Mouse (Mus musculus) MEL (cell line): ENCODE results near the gene Gm43064. TPM values are rescaled to one million over a fixed set of nuclear protein-coding genes. Genes with fewer than 3 reads are reported as not detected.

Experiments used
- DNase-seq: peaks from one replicate; pipeline ENCODE4 v3.0.0; 2011; ENCODE audit warnings: low read depth, low spot score
- H3K27ac ChIP-seq: 2 replicates; pipeline ENCODE4 v1.5.1; 2012; ENCODE audit warnings: low read depth, mild to moderate bottlenecking, control low read depth, low read length, moderate library complexity; ENCODE audit not compliant: control insufficient read depth
- H3K27me3 ChIP-seq, 2 experiments: fragments of 150-350 bp in 1 of 2; sonication (generic) in 1 of 2; 2 replicates each; pipeline ENCODE4 v1.6.1; 2012; ENCODE audit warnings: low read length in 2 of 2, mild to moderate bottlenecking in 2 of 2, improper control_type of control experiment in 1 of 2, moderate library complexity in 1 of 2; ENCODE audit not compliant: insufficient read depth in 2 of 2, control insufficient read depth in 1 of 2
- H3K36me3 ChIP-seq, 2 experiments: 2 replicates each; pipeline ENCODE4 v1.6.1; 2012 to 2014; ENCODE audit warnings: low read length in 2 of 2, improper control_type of control experiment in 1 of 2, inconsistent platforms in 1 of 2, mild to moderate bottlenecking in 1 of 2; ENCODE audit not compliant: insufficient read depth in 2 of 2, control insufficient read depth in 1 of 2
- H3K4me1 ChIP-seq, 2 experiments: fragments of 150-350 bp in 1 of 2; sonication (generic) in 1 of 2; 2 replicates each; pipeline ENCODE4 v1.6.1; 2012; ENCODE audit warnings: low read length in 2 of 2, improper control_type of control experiment in 1 of 2, mild to moderate bottlenecking in 1 of 2; ENCODE audit not compliant: insufficient read depth in 2 of 2, control insufficient read depth in 1 of 2
- H3K4me3 ChIP-seq, 2 experiments: fragments of 150-350 bp in 1 of 2; sonication (generic) in 1 of 2; 2 replicates each; pipeline ENCODE4 v1.5.1; 2012; ENCODE audit warnings: low read depth in 2 of 2, low read length in 2 of 2, mild to moderate bottlenecking in 2 of 2, moderate library complexity in 2 of 2, control low read depth in 1 of 2, improper control_type of control experiment in 1 of 2; ENCODE audit not compliant: control insufficient read depth in 1 of 2, insufficient read depth in 1 of 2
- H3K79me2 ChIP-seq: 2 replicates; pipeline ENCODE4 v1.6.1; 2012; ENCODE audit warnings: mild to moderate bottlenecking, low read length, moderate library complexity; ENCODE audit not compliant: control insufficient read depth, poor library complexity, insufficient read depth
- H3K9ac ChIP-seq: 2 replicates; pipeline ENCODE4 v1.6.1; 2012; ENCODE audit warnings: low read depth, mild to moderate bottlenecking, control low read depth, low read length, moderate library complexity; ENCODE audit not compliant: control insufficient read depth, poor library complexity, severe bottlenecking
- H3K9me3 ChIP-seq: fragments of 150-350 bp; sonication (generic); replicated peaks from 2 replicates; pipeline ENCODE4 v1.6.1; 2012; ENCODE audit warnings: mild to moderate bottlenecking, low read length, improper control_type of control experiment, moderate library complexity; ENCODE audit not compliant: insufficient read depth
- CHD1 ChIP-seq: IDR thresholded peaks from 2 replicates; pipeline ENCODE4 v1.6.1; 2012; ENCODE audit warnings: low read depth, mild to moderate bottlenecking, inconsistent platforms, low read length, improper control_type of control experiment
- CTCF ChIP-seq, 3 experiments: IDR thresholded peaks in 2 of 3; conservative IDR thresholded peaks in 1 of 3; 2 replicates each; pipeline ENCODE4 v1.5.1; 2011 to 2012; ENCODE audit warnings: low read length in 3 of 3, low read depth in 2 of 3, mild to moderate bottlenecking in 2 of 3, improper control_type of control experiment in 1 of 3, inconsistent platforms in 1 of 3, mixed read lengths in 1 of 3, moderate library complexity in 1 of 3; ENCODE audit not compliant: control insufficient read depth in 1 of 3, insufficient read depth in 1 of 3, poor library complexity in 1 of 3, severe bottlenecking in 1 of 3
- E2F4 ChIP-seq: IDR thresholded peaks from 2 replicates; pipeline ENCODE4 v1.6.1; 2011; ENCODE audit warnings: low read depth, low read length, improper control_type of control experiment, borderline replicate concordance
- EP300 ChIP-seq, 2 experiments: IDR thresholded peaks; 2 replicates each; pipeline ENCODE4 v1.6.1; 2011; ENCODE audit warnings: improper control_type of control experiment in 2 of 2, low read length in 2 of 2, low read depth in 1 of 2, mild to moderate bottlenecking in 1 of 2
- ETS1 ChIP-seq: IDR thresholded peaks from 2 replicates; pipeline ENCODE4 v1.6.1; 2012; ENCODE audit warnings: low read depth, mild to moderate bottlenecking, inconsistent platforms, low read length, improper control_type of control experiment, moderate library complexity
- GABPA ChIP-seq: IDR thresholded peaks from 2 replicates; pipeline ENCODE4 v1.6.1; 2012; ENCODE audit warnings: low read depth, mild to moderate bottlenecking, inconsistent platforms, low read length, improper control_type of control experiment, moderate library complexity
- GATA1 ChIP-seq: IDR thresholded peaks from 2 replicates; pipeline ENCODE4 v1.6.1; 2011; ENCODE audit warnings: low read depth, low read length, improper control_type of control experiment
- JUND ChIP-seq: IDR thresholded peaks from 2 replicates; pipeline ENCODE4 v1.6.1; 2011; ENCODE audit warnings: low read depth, mild to moderate bottlenecking, improper control_type of control experiment, low read length
- MAFK ChIP-seq: IDR thresholded peaks from 2 replicates; pipeline ENCODE4 v1.6.1; 2011; ENCODE audit warnings: low read depth, mild to moderate bottlenecking, low read length, improper control_type of control experiment, borderline replicate concordance
- MEF2A ChIP-seq: IDR thresholded peaks from 2 replicates; pipeline ENCODE4 v1.6.1; 2014; ENCODE audit warnings: low read depth, mild to moderate bottlenecking, inconsistent platforms, low read length, improper control_type of control experiment; ENCODE audit not compliant: poor library complexity, insufficient replicate concordance, severe bottlenecking; ENCODE audit errors: extremely low read depth
- MXI1 ChIP-seq: IDR thresholded peaks from 2 replicates; pipeline ENCODE4 v1.6.1; 2011; ENCODE audit warnings: mild to moderate bottlenecking, low read depth, low read length, improper control_type of control experiment
- MYC ChIP-seq: IDR thresholded peaks from 2 replicates; pipeline ENCODE4 v1.6.1; 2011; ENCODE audit warnings: low read depth, mild to moderate bottlenecking, low read length, improper control_type of control experiment, moderate library complexity
- NRF1 ChIP-seq: IDR thresholded peaks from 2 replicates; pipeline ENCODE4 v1.6.1; 2014; ENCODE audit warnings: low read depth, mild to moderate bottlenecking, inconsistent platforms, low read length, improper control_type of control experiment, moderate library complexity; ENCODE audit not compliant: poor library complexity, insufficient read depth, severe bottlenecking
- POLR2A ChIP-seq, 2 experiments: IDR thresholded peaks; 2 replicates each; pipeline ENCODE4 v1.6.1; 2011 to 2012; ENCODE audit warnings: low read length in 2 of 2, mild to moderate bottlenecking in 2 of 2, control low read depth in 1 of 2, improper control_type of control experiment in 1 of 2, low read depth in 1 of 2, moderate library complexity in 1 of 2; ENCODE audit not compliant: control insufficient read depth in 1 of 2, insufficient read depth in 1 of 2, poor library complexity in 1 of 2
- POLR2AphosphoS2 ChIP-seq: IDR thresholded peaks from 2 replicates; pipeline ENCODE4 v1.6.1; 2011; ENCODE audit warnings: low read length, improper control_type of control experiment
- POLR2AphosphoS5 ChIP-seq: IDR thresholded peaks from 2 replicates; pipeline ENCODE4 v1.6.1; 2012; ENCODE audit warnings: low read depth, borderline replicate concordance, mild to moderate bottlenecking, inconsistent platforms, low read length, moderate library complexity, mixed read lengths
- RAD21 ChIP-seq: IDR thresholded peaks from 2 replicates; pipeline ENCODE4 v1.6.1; 2011; ENCODE audit warnings: mild to moderate bottlenecking, low read depth, low read length, improper control_type of control experiment
- SIN3A ChIP-seq: IDR thresholded peaks from 2 replicates; pipeline ENCODE4 v1.6.1; 2012; ENCODE audit warnings: low read length, improper control_type of control experiment, inconsistent platforms
- TAL1 ChIP-seq: IDR thresholded peaks from 2 replicates; pipeline ENCODE4 v1.6.1; 2012; ENCODE audit warnings: mild to moderate bottlenecking, inconsistent platforms, low read length, moderate library complexity, mixed read lengths
- TCF12 ChIP-seq: IDR thresholded peaks from 2 replicates; pipeline ENCODE4 v1.6.1; 2014; ENCODE audit warnings: low read depth, mild to moderate bottlenecking, inconsistent platforms, low read length, improper control_type of control experiment, moderate library complexity
- USF1 ChIP-seq: IDR thresholded peaks from 2 replicates; pipeline ENCODE4 v1.6.1; 2014; ENCODE audit warnings: low read depth, mild to moderate bottlenecking, inconsistent platforms, low read length, improper control_type of control experiment, moderate library complexity
- ZC3H11A ChIP-seq: IDR thresholded peaks from 2 replicates; pipeline ENCODE4 v1.6.1; 2012; ENCODE audit warnings: low read depth, mild to moderate bottlenecking, inconsistent platforms, low read length, improper control_type of control experiment
- ZKSCAN1 ChIP-seq: IDR thresholded peaks from 2 replicates; pipeline ENCODE4 v1.6.1; 2012; ENCODE audit warnings: low read depth, mild to moderate bottlenecking, inconsistent platforms, low read length, improper control_type of control experiment, moderate library complexity
- ZMIZ1 ChIP-seq: IDR thresholded peaks from 2 replicates; pipeline ENCODE4 v1.6.1; 2012; ENCODE audit warnings: low read depth, mild to moderate bottlenecking, inconsistent platforms, low read length, improper control_type of control experiment, moderate library complexity
- polyA plus RNA-seq, 2 experiments: library from polyadenylated mRNA; stranded (reverse) in 1 of 2; unstranded in 1 of 2; fragments of >175 nt in 1 of 2; fragments of >200 nt in 1 of 2; gene quantifications; 2 replicates each; pipeline versions ENCODE4 v1.2.1 to v1.2.4; 2012; ENCODE audit warnings: low replicate concordance in 2 of 2, low read depth in 1 of 2; ENCODE audit not compliant: insufficient read length in 2 of 2, insufficient read depth in 1 of 2, missing spikeins in 1 of 2
- total RNA-seq: library from RNA; depleted of rRNA; stranded (reverse); fragments of 300-350 nt; gene quantifications from 2 replicates; pipeline ENCODE4 v1.2.3, GENCODE M21; 2012

The Gm43064 gene
- total and polyA plus RNA-seq, 3 experiments, result 0.14 to 0.50 TPM; not detected in 1

- TF ChIP-seq CTCF (IDR thresholded peaks at IDR 0.05 in 2 of 3, conservative IDR thresholded peaks at IDR 0.05 in 1 of 3; ENCODE audit: control insufficient read depth in 1 of 3, insufficient read depth in 1 of 3, low read depth in 2 of 3, low read length in 3 of 3, poor library complexity in 1 of 3, severe bottlenecking in 1 of 3) (no peak), EP300 (IDR thresholded peaks at IDR 0.05; ENCODE audit: low read depth in 1 of 2, low read length in 2 of 2) (no peak)
- Histone ChIP-seq H3K27me3 (no peaks in the 10 kb centered on the region), H3K27ac (no peak overlapping the region), H3K9ac (no peak overlapping the region), H3K36me3 (peaks cover 0 to 15% of the 10 kb centered on the region in 2 experiments; a peak in 2 of 4 replicates), H3K79me2 (no peaks in the 10 kb centered on the region), H3K4me3 (no peak overlapping the region), H3K9me3 (no peaks in the 10 kb centered on the region), H3K4me1 (peaks cover 6 to 10% of the 10 kb centered on the region in 2 experiments)
- DNase-seq, result no peak
Observed at GRCm38 (mm10) chr3:103835951-103836310, 26.6 kb downstream of the Gm43064 start.

GRCm38 (mm10) chr3:103836453-103836852 is 27.1 kb downstream of the Gm43064 start:
- no peak overlapping the region for H3K9ac ChIP-seq

DNA sequence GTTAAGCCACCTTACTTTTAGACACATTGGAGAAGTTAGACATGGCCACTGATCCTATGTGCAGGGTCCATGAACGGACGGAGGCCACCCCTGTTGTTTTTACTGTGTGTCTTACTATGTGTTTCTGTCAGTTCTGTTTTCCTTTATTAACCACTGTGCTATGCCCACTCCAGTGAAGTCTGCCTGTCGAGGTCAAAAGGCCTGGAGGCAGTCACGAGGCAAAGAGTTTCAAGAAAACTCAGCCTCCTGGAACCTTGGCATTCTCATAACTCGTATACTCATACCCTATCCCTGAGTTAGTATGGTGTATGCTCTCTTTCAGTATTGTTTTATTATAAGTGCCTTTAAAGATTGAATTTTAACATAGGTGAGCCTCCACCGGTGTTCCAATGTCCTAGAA is 30.3 kb downstream of the Gm43064 start:
- Histone ChIP-seq H3K9me3 (no peaks in the 10 kb centered on the region), H3K9ac (no peak overlapping the region), H3K4me3 (no peak overlapping the region), H3K27ac (no peak overlapping the region), H3K36me3 (no peaks in the 10 kb centered on the region), H3K4me1 (no peaks in the 10 kb centered on the region), H3K79me2 (no peaks in the 10 kb centered on the region), H3K27me3 (no peaks in the 10 kb centered on the region)
- no peak for DNase-seq
- TF ChIP-seq MYC, result no peak
- TF ChIP-seq EP300 (IDR thresholded peaks at IDR 0.05; ENCODE audit: low read depth in 1 of 2, low read length in 2 of 2), result no peak
- no peak for TF ChIP-seq ETS1
- TF ChIP-seq GATA1, result no peak
- no peak for TF ChIP-seq POLR2A (IDR thresholded peaks at IDR 0.05; ENCODE audit: control insufficient read depth in 1 of 2, insufficient read depth in 1 of 2, low read depth in 1 of 2, low read length in 2 of 2, poor library complexity in 1 of 2)
- no peak for TF ChIP-seq MAFK
- TF ChIP-seq CHD1, result no peak
- TF ChIP-seq ZMIZ1, result no peak

More at GRCm38 (mm10) chr3:103836453-103836852, 27.1 kb downstream of the Gm43064 start:
- Histone ChIP-seq H3K9me3 (no peaks in the 10 kb centered on the region), H3K4me3 (no peak overlapping the region), H3K27ac (no peak overlapping the region), H3K36me3 (peaks cover 0 to 15% of the 10 kb centered on the region in 2 experiments; a peak in 2 of 4 replicates), H3K4me1 (peaks cover 6 to 10% of the 10 kb centered on the region in 2 experiments), H3K79me2 (no peaks in the 10 kb centered on the region), H3K27me3 (no peaks in the 10 kb centered on the region)
- no peak for DNase-seq
- TF ChIP-seq E2F4 (no peak), USF1 (no peak), SIN3A (no peak), RAD21 (no peak), TAL1 (no peak), GATA1 (no peak), JUND (no peak), MEF2A (no peak), ZMIZ1 (no peak), POLR2AphosphoS5 (no peak), ZC3H11A (no peak), CHD1 (no peak), ZKSCAN1 (no peak), TCF12 (no peak), ETS1 (no peak), POLR2AphosphoS2 (no peak), MXI1 (no peak), NRF1 (no peak), GABPA (no peak)
